Mouse (Mus musculus) lung, embryonic 14.5 days (tissue): ENCODE measurements around the gene Ttbk1. TPM values are rescaled to one million over a fixed set of nuclear protein-coding genes. Genes with fewer than 3 reads are reported as not detected.
A peak's percentile ranks its signal among the peaks of the same experiment; 100 is the strongest.
"Not testable (repeated sequence)": the region's sequence is repeated elsewhere in the genome, so short reads cannot be mapped to it uniquely, and the experiment has no call there.

Experiments
- ATAC-seq: fragments of 200-750 bp; cut with Nextera tagmentation; 2 replicates; pipeline ENCODE4 v1.8.0; 2017; ENCODE audit warnings: mild to moderate bottlenecking, moderate TSS enrichment, moderate library complexity; ENCODE audit not compliant: insufficient read depth
- DNase-seq: peaks from one replicate; pipeline ENCODE4 v3.0.0-alpha.2; 2015
- H3K27ac ChIP-seq: fragments of 300-500 bp; sonication (generic); 2 replicates; pipeline ENCODE4 v1.5.1; 2014; ENCODE audit warnings: low read depth, mild to moderate bottlenecking, moderate library complexity
- H3K27me3 ChIP-seq: fragments of 300-500 bp; sonication (generic); 2 replicates; pipeline ENCODE4 v1.6.1; 2014; ENCODE audit warnings: low read length, control low read depth; ENCODE audit not compliant: insufficient read depth
- H3K36me3 ChIP-seq: fragments of 300-500 bp; sonication (generic); 2 replicates; pipeline ENCODE4 v1.6.1; 2014; ENCODE audit warnings: control low read depth; ENCODE audit not compliant: insufficient read depth
- H3K4me1 ChIP-seq: fragments of 300-500 bp; sonication (generic); 2 replicates; pipeline ENCODE4 v1.6.1; 2014; ENCODE audit warnings: antibody characterized with exemption, control low read depth; ENCODE audit not compliant: insufficient read depth
- H3K4me2 ChIP-seq: fragments of 300-500 bp; sonication (generic); 2 replicates; pipeline ENCODE4 v1.6.1; 2014; ENCODE audit warnings: mild to moderate bottlenecking
- H3K4me3 ChIP-seq: fragments of 300-500 bp; sonication (generic); 2 replicates; pipeline ENCODE4 v1.5.1; 2014; ENCODE audit warnings: low read depth, low read length
- H3K9ac ChIP-seq: fragments of 300-500 bp; sonication (generic); 2 replicates; pipeline ENCODE4 v1.6.1; 2014
- H3K9me3 ChIP-seq: fragments of 300-500 bp; sonication (generic); 2 replicates; pipeline ENCODE4 v1.6.1; 2016; ENCODE audit warnings: low read depth, low read length, control low read depth
- CTCF ChIP-seq: IDR thresholded peaks from 2 replicates; pipeline ENCODE4 v1.5.1; 2016; ENCODE audit warnings: antibody characterized with exemption, low read depth
- WGBS: fragments of 180-500 bp; shearing (Covaris S2); extraction: QIAGEN DNeasy Blood & Tissue Kit; methylation state at CpG from one replicate; pipeline ENCODE4 v1.1.7; 2014; 5-methylcytosine and 5-hydroxymethylcytosine counted together
- polyA plus RNA-seq: library from polyadenylated mRNA; unstranded; fragments of >200 nt; fragmentation: Nextera tagmentation; extraction: Ambion mirVana; gene quantifications from 2 replicates; pipeline ENCODE4 v1.2.1, GENCODE M21; 2014

Gene Ttbk1
- polyA plus RNA-seq, 1 experiment from 2014 or later: 0.05 TPM

GRCm38 (mm10) chr17:46513329-46513728, 25.9 kb upstream of the Ttbk1 start:
- ATAC-seq: no peak
- H3K9ac ChIP-seq: no peak overlapping the region
- no peaks in the 10 kb centered on the region for H3K4me1 ChIP-seq
- no peak for DNase-seq
- H3K27ac ChIP-seq: no peak overlapping the region
- no peaks in the 10 kb centered on the region for H3K36me3 ChIP-seq
- H3K9me3 ChIP-seq: no peaks in the 10 kb centered on the region
- TF ChIP-seq CTCF: no peak
- no peaks in the 10 kb centered on the region for H3K27me3 ChIP-seq
- 56% methylated on average over 2 of the region's 2 CpGs for WGBS
- no peak overlapping the region for H3K4me2 ChIP-seq
- no peak overlapping the region for H3K4me3 ChIP-seq

- DNase-seq: peak; percentile 60
- 43% methylated on average over 11 of the region's 11 CpGs for WGBS
These were observed 23.7 kb upstream of the Ttbk1 start for GRCm38 (mm10) chr17:46511059-46511710.

DNA sequence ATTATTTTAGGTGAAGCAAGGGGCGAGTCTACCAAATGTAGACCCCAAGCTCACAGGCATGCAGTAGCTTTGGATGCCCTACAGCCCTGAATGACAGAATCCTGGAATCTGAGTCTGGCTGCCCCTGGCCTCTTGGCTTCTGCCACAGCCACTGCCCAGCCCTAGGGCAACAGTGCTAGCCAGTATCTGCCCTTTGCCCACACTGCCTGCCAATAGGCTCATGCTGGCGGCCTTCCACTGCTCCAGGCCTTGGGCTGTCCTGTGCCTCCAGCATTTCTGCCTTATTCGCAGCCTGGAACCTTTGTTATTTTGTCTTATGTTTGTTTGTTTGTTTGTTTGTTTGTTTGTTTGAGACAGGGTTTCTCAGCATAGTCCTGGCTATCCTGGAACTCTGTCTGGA, 18.1 kb upstream of the Ttbk1 start:
- DNase-seq: no peak
- H3K9me3 ChIP-seq: no peaks in the 10 kb centered on the region
- ATAC-seq: no peak
- no peak for TF ChIP-seq CTCF
- no peak overlapping the region for H3K4me2 ChIP-seq
- no peak overlapping the region for H3K9ac ChIP-seq
- H3K36me3 ChIP-seq: peaks cover 11% of the 10 kb centered on the region; the same call in 1 of the 2 replicates
- H3K4me3 ChIP-seq: no peak overlapping the region
- H3K4me1 ChIP-seq: no peaks in the 10 kb centered on the region
- WGBS: 88% methylated on average over 3 of the region's 3 CpGs
- H3K27ac ChIP-seq: no peak overlapping the region
- no peaks in the 10 kb centered on the region for H3K27me3 ChIP-seq

More at GRCm38 (mm10) chr17:46511059-46511710, 23.7 kb upstream of the Ttbk1 start:
- 0 out of 2 replicates have a peak, but pooled peaks have one; percentile 38 for ATAC-seq
- Histone ChIP-seq H3K4me2 (no peak overlapping the region), H3K27ac (no peak overlapping the region), H3K36me3 (no peaks in the 10 kb centered on the region), H3K9ac (no peak overlapping the region), H3K4me1 (no peaks in the 10 kb centered on the region), H3K4me3 (no peak overlapping the region), H3K27me3 (no peaks in the 10 kb centered on the region), H3K9me3 (no peaks in the 10 kb centered on the region)
- peak; percentile 67 for TF ChIP-seq CTCF

- DNase-seq: no peak
- no peak overlapping the region for H3K9ac ChIP-seq
- TF ChIP-seq CTCF: no peak
- no peak overlapping the region for H3K4me2 ChIP-seq
- WGBS: 71% methylated on average over 14 of the region's 14 CpGs
- H3K4me3 ChIP-seq: no peak overlapping the region
- H3K36me3 ChIP-seq: peaks cover 22% of the 10 kb centered on the region
- no peaks in the 10 kb centered on the region for H3K9me3 ChIP-seq
- no peaks in the 10 kb centered on the region for H3K4me1 ChIP-seq
- no peak for ATAC-seq
- H3K27me3 ChIP-seq: no peaks in the 10 kb centered on the region
- no peak overlapping the region for H3K27ac ChIP-seq
These were observed 16.6 kb upstream of the Ttbk1 start for GRCm38 (mm10) chr17:46503847-46504638.

DNA sequence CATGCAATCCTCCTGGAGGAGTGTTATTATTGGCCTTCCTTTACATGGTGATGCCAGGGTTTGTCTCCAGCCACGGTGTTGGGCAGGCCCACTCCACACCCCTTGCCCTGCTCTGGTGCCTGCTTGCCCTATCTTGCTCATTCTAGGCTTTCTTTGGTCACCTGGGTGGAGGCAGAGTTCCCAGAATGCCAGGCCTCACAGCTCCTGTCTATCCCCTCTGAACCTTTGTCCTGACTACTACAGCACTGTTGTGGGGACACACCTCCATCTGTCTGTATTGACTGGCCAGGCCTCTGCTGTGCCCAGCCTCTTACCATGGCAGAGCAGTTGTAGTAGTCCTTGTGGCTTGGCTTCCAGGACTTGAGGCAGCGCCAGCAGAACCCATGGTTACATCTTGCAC, 15.3 kb upstream of the Ttbk1 start:
- no peak overlapping the region for H3K9ac ChIP-seq
- H3K36me3 ChIP-seq: peaks cover 31% of the 10 kb centered on the region
- ATAC-seq (no peak), DNase-seq (no peak)
- H3K4me3 ChIP-seq: no peak overlapping the region
- H3K27ac ChIP-seq: no peak overlapping the region
- H3K27me3 ChIP-seq: no peaks in the 10 kb centered on the region
- no peak overlapping the region for H3K4me2 ChIP-seq
- TF ChIP-seq CTCF: no peak
- H3K4me1 ChIP-seq: no peaks in the 10 kb centered on the region
- H3K9me3 ChIP-seq: no peaks in the 10 kb centered on the region
- 64% methylated on average over 2 of the region's 2 CpGs for WGBS

GRCm38 (mm10) chr17:46497956-46498355, 10.5 kb upstream of the Ttbk1 start:
- DNase-seq: no peak
- Histone ChIP-seq H3K27ac (no peak overlapping the region), H3K27me3 (0 out of 2 replicates have a peak, but pooled peaks cover 4% of the 10 kb centered on the region), H3K4me3 (no peak overlapping the region), H3K4me2 (no peak overlapping the region; the same call in 1 of the 2 replicates), H3K9me3 (no peaks in the 10 kb centered on the region), H3K4me1 (no peaks in the 10 kb centered on the region), H3K9ac (no peak overlapping the region), H3K36me3 (peaks cover 31% of the 10 kb centered on the region)
- TF ChIP-seq CTCF: no peak
- ATAC-seq: no peak
- 66% methylated on average over 8 of the region's 8 CpGs for WGBS

- DNase-seq: peak; percentile 92
- H3K4me2 ChIP-seq: peak within 1 kb of the TSS; percentile 68
- no peak for TF ChIP-seq CTCF
- no peaks in the 10 kb centered on the region for H3K4me1 ChIP-seq
- H3K27me3 ChIP-seq: 0 out of 2 replicates have a peak, but pooled peaks cover 4% of the 10 kb centered on the region
- peaks cover 24% of the 10 kb centered on the region for H3K36me3 ChIP-seq
- peak within 1 kb of the TSS; percentile 67 for H3K9ac ChIP-seq
- whole genome bisulfite sequencing: 0% methylated on average over 44 of the region's 44 CpGs
- peak; percentile 98 for ATAC-seq
- no peak within 1 kb of the TSS for H3K27ac ChIP-seq
- no peaks in the 10 kb centered on the region for H3K9me3 ChIP-seq
- peak within 1 kb of the TSS; percentile 54 for H3K4me3 ChIP-seq
These were observed 9.4 kb upstream of the Ttbk1 start, which contains the start of gene Dnph1 for GRCm38 (mm10) chr17:46496623-46497434. Gene Dnph1 (plus strand): TSS chr17:46496711.

- H3K27ac ChIP-seq, H3K4me1 ChIP-seq, H3K4me2 ChIP-seq, H3K27me3 ChIP-seq, DNase-seq, H3K4me3 ChIP-seq, ATAC-seq, H3K9ac ChIP-seq, H3K9me3 ChIP-seq: not testable (repeated sequence)
- peaks cover 23% of the 10 kb centered on the region; the same call in 1 of the 2 replicates for H3K36me3 ChIP-seq
These were observed 8.6 kb upstream of the Ttbk1 start for GRCm38 (mm10) chr17:46496081-46496480.
